Mouse (Mus musculus) layer of hippocampus, adult 18-20 months (tissue): ENCODE data around the gene Fam32a. TPM values are rescaled to one million over a fixed set of nuclear protein-coding genes. Genes with fewer than 3 reads are reported as not detected.

Source experiments
- DNase-seq, 2 experiments: peaks; one replicate each; pipeline ENCODE4 v3.0.0; 2022; ENCODE audit warnings: low spot score in 2 of 2
- long read RNA-seq: library from polyadenylated mRNA; stranded (forward); transcript quantifications from one replicate; pipeline ENCODE4 v2.0.0, GENCODE M21; 2021
- total RNA-seq, 2 experiments: library from RNA; stranded (reverse); gene quantifications; 2 replicates each; pipeline ENCODE4 v1.2.3; 2021

Gene Fam32a
- 10 to 100 TPM; 64.2 to 70.1 TPM for total RNA-seq
- long read RNA-seq, transcript Fam32a-202 (3 exons, 3,387 nt): minor isoform, 10 of 129 reads
- long read RNA-seq, transcript Fam32a-201 (4 exons, 2,564 nt): major isoform, 101 of 129 reads
- long read RNA-seq, partial matches to known transcripts: 17 of 129 reads
- long read RNA-seq, other reads (novel, unspliced or antisense): 1 of 129 reads

DNA sequence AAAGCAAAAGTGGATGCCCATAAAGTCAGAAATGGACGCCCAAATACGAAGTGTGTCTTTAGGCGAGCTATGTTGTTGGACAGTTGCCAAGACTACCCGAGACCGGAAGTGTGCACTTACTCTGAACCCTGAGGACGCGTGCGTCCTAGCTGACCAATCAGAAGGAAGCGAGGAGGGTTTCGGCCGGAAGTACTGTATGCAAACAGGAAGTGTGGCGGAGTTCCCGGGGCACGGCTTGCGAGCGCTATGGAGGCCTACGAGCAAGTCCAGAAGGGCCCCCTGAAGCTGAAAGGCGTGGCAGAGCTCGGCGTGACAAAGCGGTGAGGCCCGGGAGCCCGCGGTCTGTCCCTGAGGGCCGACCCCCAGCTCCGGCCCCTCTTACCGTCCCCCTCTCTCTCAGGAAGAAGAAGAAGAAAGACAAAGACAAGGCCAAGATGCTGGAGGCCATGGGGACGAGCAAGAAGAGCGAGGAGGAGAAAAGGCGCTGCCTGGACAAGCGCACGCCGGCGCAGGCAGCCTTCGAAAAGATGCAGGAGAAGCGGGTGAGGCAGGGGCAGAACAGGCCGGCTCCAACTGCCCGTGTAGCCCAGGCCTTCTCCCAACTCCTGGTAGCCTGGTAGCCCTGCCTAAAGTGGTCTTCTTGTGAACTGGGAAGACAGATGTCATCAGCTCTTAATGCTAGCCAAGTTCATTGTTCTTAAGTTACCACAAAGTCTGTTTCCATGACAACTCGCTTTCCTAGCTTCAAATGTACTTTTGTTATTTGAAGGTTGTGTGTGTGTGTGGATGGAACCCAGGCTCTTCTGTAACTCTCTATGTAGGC is at the start of gene Fam32a:
Gene Fam32a, plus strand, starts transcription at position 190 of the 823 bp plus-strand sequence.
- peak; percentile 83 to 93 for DNase-seq

DNA sequence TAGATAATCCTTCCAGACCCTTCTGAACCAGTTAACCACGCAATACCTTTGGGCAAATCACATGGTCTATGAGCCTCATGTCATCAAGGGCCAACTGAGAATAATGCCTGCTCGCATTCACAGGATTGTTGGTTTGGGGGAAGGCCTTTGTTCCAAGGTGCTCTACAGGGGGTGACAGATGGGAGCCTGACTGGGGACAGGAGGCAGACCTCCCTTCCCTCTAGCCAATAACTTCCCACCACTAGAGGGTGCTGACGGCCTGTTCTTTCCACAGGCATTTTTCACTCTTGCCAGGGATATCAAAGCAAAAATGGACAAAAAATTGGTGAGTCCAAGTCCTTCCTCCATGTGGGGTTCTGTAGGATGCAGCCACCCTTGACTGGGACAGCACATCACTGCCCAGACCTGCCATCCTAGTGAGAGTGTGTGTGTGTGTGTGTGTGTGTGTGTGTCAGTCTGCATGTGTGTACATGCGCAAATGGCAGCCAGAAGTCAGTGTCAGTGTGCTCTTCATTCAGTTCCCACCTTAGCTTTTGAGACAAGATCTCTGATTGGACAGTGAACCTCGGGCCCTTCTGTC is 42.1 kb upstream of the Fam32a start:
- peak; percentile 54 to 86 for DNase-seq

DNA sequence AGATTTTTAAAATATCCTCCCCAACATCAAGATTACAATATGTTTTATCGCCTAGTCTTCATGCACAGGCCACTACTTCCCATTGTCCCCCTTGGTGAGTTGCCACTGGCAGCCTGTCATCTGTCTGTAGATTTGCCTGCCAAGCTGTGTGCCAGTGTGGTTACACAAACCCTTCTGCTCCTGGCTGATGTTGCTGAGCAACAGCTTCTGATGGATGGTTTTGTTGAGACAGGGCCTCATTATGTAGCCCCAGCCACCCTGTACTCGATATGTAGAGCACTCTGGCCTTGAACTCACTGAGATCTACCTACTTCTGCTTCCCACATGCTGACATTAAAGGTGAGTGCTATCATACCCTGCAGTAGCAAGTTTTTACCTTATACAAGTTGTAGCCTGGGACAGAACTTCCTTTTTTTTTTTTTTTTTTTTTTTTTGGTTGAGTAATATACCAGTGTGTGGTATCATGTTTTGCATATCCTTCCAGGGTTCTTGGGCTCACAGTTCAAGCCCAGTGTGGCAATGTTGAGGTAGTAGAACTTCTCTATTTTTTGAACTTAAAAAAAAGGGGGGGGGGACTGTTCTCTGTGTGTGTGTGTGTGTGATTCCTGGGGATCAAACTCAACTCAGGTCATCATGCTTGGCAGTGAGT is 35.9 kb upstream of the Fam32a start:
- DNase-seq: peak; percentile 33 to 58

DNA sequence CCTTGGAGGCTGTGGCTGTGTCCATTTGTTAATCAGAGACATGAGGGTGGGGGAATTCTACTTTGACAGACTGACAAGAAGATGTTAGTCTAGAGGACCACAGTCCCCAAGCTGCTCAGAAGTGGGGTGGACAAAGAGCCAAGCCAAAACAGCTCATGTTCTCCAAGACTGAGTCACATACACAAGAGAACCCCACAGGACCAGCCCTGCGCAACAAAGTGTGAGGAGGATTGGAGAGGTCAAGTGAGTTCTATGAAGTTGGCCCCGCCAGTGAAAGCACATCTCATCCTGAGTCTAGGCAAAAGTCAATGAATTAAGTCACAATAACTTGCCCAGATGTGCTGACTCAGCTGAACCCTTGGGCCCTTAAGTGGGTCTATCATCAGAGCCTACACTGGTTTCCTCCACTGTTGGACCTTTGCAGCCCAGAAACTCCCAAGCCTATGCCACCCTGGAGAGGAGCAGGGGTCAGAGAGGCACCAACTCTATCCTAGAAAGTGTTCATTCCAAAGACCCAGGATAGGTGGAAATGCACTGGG is 31.7 kb upstream of the Fam32a start:
- DNase-seq: no peak

DNA sequence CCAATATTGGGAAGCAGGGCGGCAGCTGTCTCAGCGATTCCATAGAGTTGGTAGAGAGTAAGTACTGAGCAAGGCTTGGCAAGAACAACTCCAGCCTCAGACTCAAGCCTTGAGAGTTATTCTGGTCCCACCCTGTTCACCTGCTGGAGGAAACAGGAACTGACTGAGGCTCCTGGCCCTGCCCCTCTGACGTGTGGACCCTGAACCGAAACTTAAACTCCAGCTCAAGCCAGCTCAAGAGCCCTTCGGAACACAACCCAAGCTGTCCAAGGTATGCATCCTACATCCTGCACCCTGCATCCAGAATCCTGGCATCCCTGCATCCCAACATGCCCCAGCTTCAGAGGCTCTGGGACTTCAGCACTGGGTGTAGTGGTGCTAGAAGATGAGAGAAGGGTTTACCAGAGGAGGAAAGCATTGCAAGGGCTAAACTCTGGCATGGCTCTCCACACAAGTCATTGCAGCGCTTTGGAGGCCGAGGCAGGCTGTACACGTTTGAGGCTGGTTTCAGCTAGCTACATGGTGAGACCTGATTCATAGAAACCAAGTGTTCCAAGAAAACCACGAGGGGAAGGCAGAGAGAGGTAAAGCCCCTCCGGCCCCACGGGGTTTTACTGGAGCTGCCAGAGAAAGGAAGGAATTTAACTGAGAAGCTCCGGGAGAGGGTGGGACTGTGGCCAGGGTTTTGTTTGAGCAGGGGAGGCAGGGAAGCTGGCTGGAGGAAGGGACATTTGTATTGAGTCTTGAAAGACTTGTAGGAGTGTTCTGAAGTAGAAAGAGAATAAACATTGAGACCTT is 29.9 kb upstream of the Fam32a start, which contains the start of gene Hsh2d:
Gene Hsh2d, plus strand, starts transcription at position 222 of the 798 bp plus-strand sequence.
- DNase-seq: no peak

DNA sequence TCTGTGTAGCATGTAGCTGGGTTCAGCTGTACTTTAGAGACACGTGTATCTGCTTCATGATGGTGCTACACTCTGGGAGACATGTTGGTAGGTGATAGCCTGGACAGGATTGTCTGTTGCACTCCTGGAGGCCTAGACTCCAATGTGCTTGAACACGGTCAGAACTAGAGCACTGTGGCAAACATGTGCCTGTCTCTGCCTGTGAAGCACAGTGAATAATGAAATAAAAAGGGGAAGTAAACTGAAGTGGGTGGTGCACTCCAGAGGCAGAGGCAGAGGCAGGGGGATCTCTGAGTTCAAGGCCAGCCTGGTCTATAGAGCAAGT is 29.4 kb upstream of the Fam32a start:
- DNase-seq: no peak

DNA sequence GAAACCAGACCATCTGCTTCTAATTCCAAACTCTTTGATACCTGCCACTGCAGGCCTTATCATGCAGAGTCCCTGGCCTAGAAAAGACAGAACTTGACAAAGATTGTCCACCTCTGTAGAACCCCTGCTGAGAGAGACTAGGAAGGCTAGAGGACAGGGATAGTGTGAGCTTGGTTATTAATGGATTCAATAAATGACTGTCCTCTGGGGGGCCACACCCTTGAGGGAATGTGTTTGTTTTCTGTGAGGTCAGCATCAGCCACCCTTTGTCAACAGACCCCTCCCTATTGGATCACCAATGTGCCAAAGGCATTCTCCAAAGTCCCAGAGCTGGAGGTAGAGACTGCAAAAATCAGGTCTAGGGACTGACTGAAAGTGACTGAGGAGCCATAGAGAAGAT is 27.5 kb upstream of the Fam32a start:
- no peak for DNase-seq

DNA sequence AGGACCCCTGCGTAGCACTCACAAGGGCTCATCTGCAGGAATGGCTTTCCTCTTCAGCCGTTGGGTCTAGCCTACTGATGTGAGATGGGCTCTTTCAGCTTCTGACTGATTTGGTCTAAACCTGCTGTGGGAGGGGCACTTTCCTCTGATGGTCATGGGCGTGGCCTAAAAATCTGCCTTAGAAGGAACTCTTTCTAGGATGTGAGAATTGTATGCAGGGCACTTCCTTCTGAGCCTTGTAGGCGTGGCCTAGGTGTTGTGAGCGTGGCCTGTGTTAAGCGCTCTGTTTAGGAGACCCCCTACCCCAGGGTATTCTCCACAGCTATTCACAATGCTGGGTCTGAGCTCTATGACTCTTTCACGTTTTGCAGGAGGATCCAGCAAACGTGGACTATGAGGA is 21.5 kb upstream of the Fam32a start:
- no peak for DNase-seq

DNA sequence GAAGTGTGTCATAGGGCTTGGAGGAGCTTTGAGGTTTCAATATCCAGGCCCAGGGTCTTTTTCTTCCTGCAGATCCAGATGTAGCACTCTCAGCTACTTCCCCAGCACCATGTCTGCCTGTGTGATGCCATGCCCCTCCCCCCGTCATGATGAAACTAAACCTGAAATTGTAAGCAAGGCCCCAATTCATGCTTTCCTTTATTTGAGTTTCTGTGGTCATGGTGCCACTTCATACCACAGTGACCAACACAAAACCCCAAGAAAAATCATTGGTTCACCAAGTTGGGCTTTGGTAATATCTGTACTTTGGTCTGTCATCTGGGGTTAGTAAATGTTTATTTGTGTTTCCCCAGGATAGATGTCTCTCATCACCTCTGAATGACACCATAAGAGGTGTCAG is 10.9 kb upstream of the Fam32a start:
- no peak for DNase-seq

DNA sequence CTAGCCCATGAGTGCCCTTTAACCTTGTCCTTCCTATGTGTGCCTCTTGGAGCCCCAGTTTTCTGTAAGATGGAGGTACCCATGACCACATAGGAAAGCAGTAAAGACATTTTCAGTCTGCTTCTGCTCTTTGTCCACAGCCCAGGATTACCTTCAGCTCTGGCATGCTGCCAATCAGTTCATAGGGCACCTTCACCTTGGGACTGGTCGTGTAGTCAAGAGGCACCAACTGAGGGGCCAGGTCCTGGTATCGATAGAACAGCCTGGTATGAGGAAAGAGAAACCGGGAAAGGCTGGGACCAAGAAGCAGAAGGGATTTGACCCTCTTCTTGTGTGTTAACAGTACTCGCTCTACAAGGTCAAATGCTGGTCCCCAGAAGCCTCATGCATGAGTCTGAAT is 9.3 kb upstream of the Fam32a start:
- no peak for DNase-seq

DNA sequence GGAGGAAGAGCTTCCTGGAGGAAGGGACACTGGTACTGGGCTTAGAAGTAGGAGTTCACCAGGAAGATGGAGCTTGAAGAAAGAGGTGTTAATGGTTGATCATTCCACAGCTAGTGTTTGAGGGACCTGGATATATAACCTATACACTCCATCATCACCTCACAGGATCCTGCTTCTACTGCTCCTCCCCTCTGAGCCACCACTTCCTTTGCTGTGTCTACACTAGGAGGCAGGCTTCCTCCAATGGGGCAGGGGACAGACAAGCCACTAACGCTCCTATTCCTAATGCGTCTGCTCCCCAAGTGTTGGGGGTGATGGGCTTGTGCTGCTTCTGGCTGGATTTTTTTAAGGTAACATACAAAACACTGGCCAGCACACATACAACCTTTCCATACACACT is 8.8 kb upstream of the Fam32a start:
- DNase-seq: no peak

DNA sequence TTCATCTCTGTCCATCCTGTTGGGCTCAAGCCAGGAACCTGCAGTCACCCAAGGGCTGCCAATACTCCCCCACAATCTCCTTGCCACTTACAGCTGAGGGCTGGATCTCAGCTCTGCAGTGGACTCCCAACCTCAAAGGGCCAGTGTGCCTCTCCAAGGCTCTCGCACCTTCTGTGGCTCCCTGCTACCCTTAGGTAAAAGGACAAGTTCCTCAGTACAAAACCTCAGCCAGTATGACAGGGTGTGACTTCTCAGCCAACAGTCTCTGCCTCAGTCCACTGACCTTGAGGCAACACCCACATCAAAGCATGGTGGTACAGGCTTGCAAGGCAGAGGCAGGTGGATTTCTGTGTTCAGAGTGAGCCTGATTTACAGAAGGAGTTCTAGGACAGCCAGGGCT is 7.7 kb upstream of the Fam32a start:
- DNase-seq: no peak

DNA sequence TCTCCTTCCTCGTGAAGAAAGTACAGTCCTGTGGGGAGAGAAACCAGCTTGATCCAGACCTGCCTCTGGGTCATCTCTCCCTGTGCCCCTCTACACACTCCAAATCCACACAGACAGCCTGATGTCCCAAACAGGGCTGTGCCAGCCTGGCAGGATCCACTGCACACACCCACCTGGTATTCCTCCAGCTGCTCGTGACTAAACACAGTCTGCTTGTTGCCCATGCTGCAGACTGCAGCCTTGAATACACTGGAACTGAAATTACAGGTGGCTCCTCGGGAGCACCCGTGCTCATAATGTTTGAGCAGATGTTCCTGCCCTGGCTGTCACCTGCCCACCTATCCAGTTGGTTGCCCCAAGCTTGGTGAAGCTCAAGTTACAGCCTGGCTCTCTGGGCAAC is 6.8 kb upstream of the Fam32a start, which contains the start of gene Cib3:
Gene Cib3, minus strand, starts transcription at position 87 of the 400 bp plus-strand sequence.
- peak in 1 of 2 experiments; percentile 12 for DNase-seq

DNA sequence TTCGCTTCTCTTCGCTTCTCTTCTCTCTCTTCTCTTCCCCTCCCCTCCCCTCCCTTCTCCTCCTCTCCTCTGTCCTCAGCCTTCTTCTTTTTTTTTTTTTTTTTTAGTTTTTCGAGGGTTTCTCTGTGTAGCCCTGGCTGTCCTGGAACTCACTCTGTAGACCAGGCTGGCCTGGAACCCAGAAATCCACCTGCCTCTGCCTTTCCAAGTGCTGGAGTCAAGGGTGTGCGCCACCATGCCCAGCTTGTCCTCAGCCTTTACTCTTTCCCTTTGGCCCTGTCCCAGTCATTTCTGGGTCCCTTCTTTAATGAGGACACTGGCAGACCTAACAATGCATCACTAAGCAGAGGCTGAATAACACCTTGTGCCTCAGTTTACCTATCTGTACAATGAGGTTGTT is 6.0 kb upstream of the Fam32a start, which contains the start of gene Gm11034:
Gene Gm11034, minus strand, starts transcription at position 101 of the 400 bp plus-strand sequence.
- DNase-seq: no peak

DNA sequence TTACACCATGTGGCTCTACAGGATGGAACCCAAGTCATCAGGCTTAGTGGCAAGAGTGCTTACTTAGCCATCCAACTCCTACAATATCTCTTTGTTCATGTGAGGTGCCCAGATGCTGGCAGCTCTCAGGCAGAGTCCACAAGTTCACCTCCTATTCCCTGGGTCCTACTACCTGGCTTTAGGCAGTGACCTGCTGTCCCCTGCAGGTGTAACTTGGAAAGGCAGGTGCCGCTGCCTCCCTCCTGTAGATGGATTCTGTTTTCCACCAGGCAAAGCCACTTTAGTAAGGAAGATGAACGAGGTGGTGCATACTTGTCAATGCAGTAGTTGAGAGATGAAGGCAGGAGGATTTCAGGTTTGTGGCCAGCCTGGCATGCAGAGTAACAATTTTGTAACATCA is 4.5 kb upstream of the Fam32a start:
- DNase-seq: no peak

DNA sequence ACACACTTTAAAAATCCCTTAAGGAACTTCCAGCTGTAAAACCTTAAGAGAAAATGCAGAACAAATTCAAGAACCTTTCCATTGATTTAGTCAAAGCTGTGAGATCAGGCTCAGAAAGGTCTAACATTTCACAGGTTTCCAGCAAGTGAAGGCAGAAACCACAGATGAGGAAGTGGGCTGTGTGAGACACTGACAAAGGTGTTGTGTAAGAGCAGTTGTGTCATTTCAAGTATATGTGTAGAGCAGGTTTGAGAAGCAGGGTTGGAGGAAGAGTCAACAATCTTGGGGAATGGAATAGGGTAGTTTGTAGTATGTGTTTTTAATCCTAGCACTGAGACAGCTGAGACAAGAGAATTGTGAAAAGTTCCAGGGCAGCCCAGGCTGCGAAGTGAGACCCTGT is 3.7 kb upstream of the Fam32a start:
- no peak for DNase-seq

DNA sequence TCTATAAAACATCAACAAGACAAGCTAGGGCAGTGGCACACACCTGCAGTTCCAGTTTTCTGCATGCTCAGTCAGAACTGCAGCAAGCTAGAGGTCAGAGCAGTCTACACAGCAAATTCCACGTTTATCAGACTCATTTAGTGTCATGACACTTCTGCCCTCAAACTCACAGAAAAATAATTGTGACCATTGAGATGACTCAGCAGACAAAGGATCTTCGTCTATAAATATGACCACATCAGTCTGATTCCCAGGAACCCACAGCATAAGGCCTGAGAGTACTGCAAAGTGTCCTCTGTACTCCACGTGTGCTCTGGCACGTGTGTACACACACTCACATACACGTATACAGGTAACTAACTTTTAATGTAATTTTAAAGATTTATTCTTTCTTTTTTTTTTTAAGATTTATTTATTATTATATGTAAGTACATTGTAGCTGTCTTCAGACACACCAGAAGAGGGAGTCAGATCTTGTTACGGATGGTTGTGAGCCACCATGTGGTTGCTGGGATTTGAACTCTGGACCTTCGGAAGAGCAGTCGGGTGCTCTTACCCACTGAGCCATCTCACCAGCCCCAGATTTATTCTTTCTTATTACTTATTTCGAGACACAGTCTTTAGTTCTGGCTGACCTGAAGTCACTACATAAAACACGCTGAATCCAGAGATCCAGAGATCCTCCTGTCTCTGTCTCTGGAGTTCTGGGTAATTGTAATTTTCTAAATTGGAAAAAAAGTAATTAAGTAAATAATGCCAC is 569 bp upstream of the Fam32a start:
- DNase-seq: no peak

DNA sequence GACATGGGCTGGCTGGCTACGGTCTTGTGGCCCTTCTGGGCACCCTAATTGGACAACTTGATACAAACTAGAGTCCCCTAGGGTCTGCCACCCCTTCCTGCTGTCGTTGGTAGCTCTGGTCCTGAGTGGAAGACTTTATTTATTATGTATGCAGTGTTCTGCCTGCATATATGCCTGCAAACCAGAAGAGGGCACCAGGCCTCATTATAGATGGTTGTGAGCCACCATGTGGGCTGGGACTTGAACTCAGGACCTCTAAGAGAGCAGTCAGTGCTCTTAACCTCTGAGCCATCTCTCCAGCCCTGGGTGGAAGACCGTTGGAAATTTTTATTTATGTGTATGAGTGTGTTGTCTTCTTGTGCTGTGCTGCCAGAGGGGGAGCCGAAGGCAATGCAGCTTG is 1.2 kb downstream of the Fam32a start:
- DNase-seq: no peak

DNA sequence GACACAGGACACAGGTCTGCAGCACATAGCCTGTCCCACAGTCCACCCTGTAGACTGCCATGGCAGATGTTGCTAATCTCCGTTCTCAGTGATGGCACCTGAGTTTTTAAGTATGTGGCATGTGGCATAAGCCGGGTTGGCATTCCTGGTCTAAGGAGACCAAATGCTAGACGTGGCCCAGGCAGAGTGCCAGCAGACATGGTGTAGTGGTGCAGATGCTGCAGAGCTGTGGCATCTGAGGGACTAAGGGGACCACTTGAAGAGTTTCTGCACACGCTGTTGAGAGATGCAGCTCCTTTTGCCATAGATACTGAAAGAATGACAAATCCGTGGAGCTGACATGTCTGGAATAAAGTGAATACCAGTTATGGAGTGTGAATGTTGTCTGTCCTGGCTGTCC is 3.1 kb downstream of the Fam32a start:
- DNase-seq: no peak
